Mouse (Mus musculus) embryonic fibroblast, embryonic 13.5 days (primary cell): ENCODE measurements at regions not wholly inside any gene's neighbourhood (a gene's known extent, or its start where the extent isn't known, plus 50 kb on each side); places are given as distances from the start of the nearest gene placed in this dataset.

Experiments used
- CTCF ChIP-seq: IDR thresholded peaks from 2 replicates; pipeline ENCODE4 v1.5.1; 2011; ENCODE audit warnings: mild to moderate bottlenecking, control low read depth, low read length, moderate library complexity, borderline replicate concordance; ENCODE audit not compliant: insufficient read depth
- POLR2A ChIP-seq: IDR thresholded peaks from 2 replicates; pipeline ENCODE4 v1.6.1; 2011; ENCODE audit warnings: low read depth, mild to moderate bottlenecking, control low read depth, low read length, moderate library complexity

DNA sequence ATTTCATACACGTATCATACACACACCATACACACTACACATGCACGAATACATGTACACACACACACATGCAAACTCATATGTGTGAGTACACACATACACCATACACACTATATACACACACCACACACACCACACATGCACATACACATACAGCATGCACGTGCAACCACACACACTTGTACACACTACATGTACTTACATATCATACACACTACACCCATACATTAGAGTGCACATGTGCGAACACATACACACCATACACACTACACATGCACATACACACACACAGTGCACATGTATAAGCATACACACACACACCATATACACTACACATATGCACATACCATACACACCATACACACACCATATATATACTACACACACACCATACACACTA, 117.5 kb downstream of the Psmg1 start:
- TF ChIP-seq CTCF = no peak
- TF ChIP-seq POLR2A = no peak
